Mouse (Mus musculus): ENCODE data around the gene Naip1. TPM values are rescaled to one million over a fixed set of nuclear protein-coding genes. Genes with fewer than 3 reads are reported as not detected.
"Not testable (repeated sequence)": the region's sequence is repeated elsewhere in the genome, so short reads cannot be mapped to it uniquely, and the experiment has no call there.

Naip1 gene
- total RNA-seq, 1 experiment from 2014 or later: 0.07 TPM

DNA sequence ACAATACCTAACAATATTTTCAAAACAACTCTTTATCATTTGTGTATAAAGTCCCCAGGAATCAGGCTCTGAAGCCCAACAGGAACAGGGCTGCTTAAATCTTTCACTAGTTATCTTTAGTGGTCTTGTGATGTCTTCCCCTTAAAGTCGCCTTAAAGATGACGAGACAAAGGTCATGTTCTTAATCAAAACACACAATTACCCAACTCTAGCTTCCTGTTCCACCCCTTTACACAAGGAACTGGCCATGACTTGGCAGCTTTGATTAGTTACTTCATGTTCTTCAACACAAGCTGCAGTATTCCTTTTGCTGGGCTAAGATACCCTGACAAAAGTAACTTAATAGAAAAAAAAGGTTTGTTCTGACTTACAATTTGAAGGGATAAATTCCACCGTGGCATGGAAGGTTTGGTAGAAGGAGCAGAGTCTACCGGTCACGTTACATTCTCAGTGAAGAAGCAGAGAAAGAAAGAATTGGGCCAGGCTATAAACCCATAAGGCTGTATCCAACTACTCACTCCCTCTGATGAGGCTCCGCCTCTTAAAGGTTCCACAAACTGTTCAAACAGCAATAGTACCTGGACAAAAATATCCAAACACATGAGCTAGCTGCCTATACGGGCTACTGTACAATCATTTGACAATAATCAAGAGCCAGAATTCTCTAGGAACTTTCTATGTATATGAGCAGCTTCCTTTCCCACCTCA lies 49.6 kb downstream of the Naip1 start:
- not testable (repeated sequence) for DNase-seq

GRCm38 (mm10) chr13:100391021-100391420 lies 61.6 kb downstream of the Naip1 start:
- peak; percentile 42 for DNase-seq

DNA sequence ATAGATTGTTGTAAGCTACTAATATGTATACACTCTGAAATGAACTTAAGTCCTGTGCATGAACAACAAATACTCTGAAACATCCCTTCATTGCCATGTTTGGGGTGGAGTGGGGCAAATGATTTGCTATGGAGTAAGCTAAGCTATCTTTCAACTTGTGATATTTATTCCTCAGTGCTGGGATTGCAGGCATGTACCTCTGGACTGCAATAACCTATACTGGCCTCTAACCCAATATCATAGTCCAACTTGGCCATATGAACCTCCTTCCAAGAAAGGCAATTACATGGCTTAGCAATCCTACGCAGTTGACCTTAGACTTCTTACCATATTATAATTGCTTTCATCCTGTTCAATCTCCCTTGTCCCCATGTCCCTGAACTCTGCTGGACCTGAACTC lies 82.1 kb downstream of the Naip1 start:
- no peak for DNase-seq

Other genes starting within 250 kb of the Naip1 start
- 2.3 and 2.7 TPM in 2 replicates for gene Naip5, start 206.5 kb downstream of the Naip1 start, total RNA-seq (2021)
- 0.30 and 0.75 TPM in 2 replicates for gene Naip6, start 135.2 kb downstream of the Naip1 start, total RNA-seq (2021)
- gene Gtf2h2, start 39.7 kb upstream of the Naip1 start, total RNA-seq (2021): 29.1 and 31.8 TPM in 2 replicates
- gene Ocln, start 99.8 kb upstream of the Naip1 start, total RNA-seq (2021): 4.4 and 6.7 TPM in 2 replicates
- gene Marveld2, start 164.1 kb upstream of the Naip1 start, total RNA-seq (2021): 0.89 and 1.0 TPM in 2 replicates
- 73.1 and 80.9 TPM in 2 replicates for gene Ak6, start 198.1 kb upstream of the Naip1 start, total RNA-seq (2021)
- 20.8 and 22.0 TPM in 2 replicates for gene Rad17, start 198.2 kb upstream of the Naip1 start, total RNA-seq (2021)
- gene Taf9, start 198.7 kb upstream of the Naip1 start, total RNA-seq (2021): 7.8 and 14.5 TPM in 2 replicates
- gene Ccdc125, start 216.8 kb upstream of the Naip1 start, total RNA-seq (2021): 2.1 and 3.0 TPM in 2 replicates

All from adrenal gland, postnatal 14 days (tissue).